Mouse (Mus musculus) heart, adult 2 months (tissue): Measurements from ENCODE around the gene Klhl31.

Experiments used
- CTCF ChIP-seq: fragments of 200-600 bp; IDR thresholded peaks from 2 replicates; pipeline ENCODE4 v1.8.1; 2022; ENCODE audit warnings: antibody characterized with exemption, mild to moderate bottlenecking, moderate library complexity
- EP300 ChIP-seq: fragments of 200-500 bp; IDR thresholded peaks from 2 replicates; pipeline ENCODE4 v1.6.1; 2011; ENCODE audit warnings: low read depth, low read length, control low read depth; ENCODE audit not compliant: insufficient read depth
- POLR2A ChIP-seq: fragments of 200-500 bp; IDR thresholded peaks from 2 replicates; pipeline ENCODE4 v1.6.1; 2011; ENCODE audit warnings: mild to moderate bottlenecking, low read depth, low read length, control low read depth; ENCODE audit not compliant: insufficient read depth

DNA sequence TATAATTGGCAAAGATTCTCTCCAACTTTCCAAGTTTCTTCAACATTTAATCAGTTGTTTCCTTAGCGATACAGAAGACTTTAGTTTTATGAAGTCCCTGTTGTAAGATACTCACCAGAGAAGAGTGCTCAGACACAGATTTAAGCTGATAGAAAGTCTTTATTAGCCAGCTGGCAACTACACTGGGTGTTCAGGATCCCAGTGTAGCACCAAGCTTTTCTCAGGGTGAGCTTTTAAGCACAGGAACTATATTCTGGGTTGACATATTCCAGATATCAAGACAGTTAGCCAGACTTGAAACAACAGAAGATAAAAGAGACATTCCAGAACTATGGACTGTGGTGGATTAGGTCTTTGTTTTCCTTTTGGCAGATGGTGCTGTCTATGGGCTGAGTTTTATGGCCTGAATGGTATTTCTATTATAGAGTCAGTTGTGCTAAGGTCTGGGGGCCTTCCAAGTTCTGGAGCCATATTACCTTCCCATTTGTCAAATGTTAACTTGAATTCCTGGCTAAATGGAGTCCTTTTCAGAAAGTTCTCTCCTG is 32.3 kb upstream of the Klhl31 start:
- TF ChIP-seq EP300 (no peak), CTCF (no peak), POLR2A (no peak)
